Mouse (Mus musculus): Measurements from ENCODE around the gene Cep85l. TPM values are rescaled to one million over a fixed set of nuclear protein-coding genes. Genes with fewer than 3 reads are reported as not detected.

Gene Cep85l
- polyA plus RNA-seq, 1 experiment from 2014 or later: 6.6 TPM

- Histone ChIP-seq H3K9ac (no peak overlapping the region), H3K9me3 (no peaks in the 10 kb centered on the region), H3K36me3 (replicated peaks) (no peaks in the 10 kb centered on the region), H3K4me1 (peaks cover 5% of the 10 kb centered on the region; the same call in 1 of the 2 replicates), H3K27ac (0 out of 2 replicates have a peak overlapping the region, but pooled peaks have one; percentile 38), H3K4me2 (no peak overlapping the region), H3K4me3 (no peak overlapping the region), H3K27me3 (replicated peaks) (no peaks in the 10 kb centered on the region)
- peak; percentile 69 for ATAC-seq (replicated peaks)
- WGBS: 30% methylated on average over 6 of the region's 6 CpGs
Measured at GRCm38 (mm10) chr10:53414092-53415085, 34.6 kb upstream of the Cep85l start.

GRCm38 (mm10) chr10:53412936-53413335 lies 33.2 kb upstream of the Cep85l start:
- Histone ChIP-seq H3K4me2 (no peak overlapping the region), H3K27ac (no peak overlapping the region), H3K36me3 (replicated peaks) (no peaks in the 10 kb centered on the region), H3K4me1 (peaks cover 5% of the 10 kb centered on the region; the same call in 1 of the 2 replicates), H3K9me3 (no peaks in the 10 kb centered on the region), H3K27me3 (replicated peaks) (no peaks in the 10 kb centered on the region), H3K4me3 (no peak overlapping the region), H3K9ac (no peak overlapping the region)
- 89% methylated on average over 3 of the region's 3 CpGs for WGBS
- ATAC-seq (replicated peaks): no peak

GRCm38 (mm10) chr10:53412165-53412564 lies 32.4 kb upstream of the Cep85l start:
- Histone ChIP-seq H3K4me1 (peaks cover 5% of the 10 kb centered on the region; the same call in 1 of the 2 replicates), H3K4me2 (no peak overlapping the region), H3K9ac (no peak overlapping the region), H3K4me3 (no peak overlapping the region), H3K27ac (no peak overlapping the region), H3K36me3 (replicated peaks) (no peaks in the 10 kb centered on the region), H3K9me3 (no peaks in the 10 kb centered on the region), H3K27me3 (replicated peaks) (no peaks in the 10 kb centered on the region)
- ATAC-seq (replicated peaks): no peak
- 89% methylated on average over 2 of the region's 2 CpGs for WGBS

- H3K36me3 ChIP-seq (replicated peaks): no peaks in the 10 kb centered on the region
- no peak overlapping the region for H3K4me3 ChIP-seq
- H3K27ac ChIP-seq: no peak overlapping the region
- WGBS: 81% methylated on average over 2 of the region's 2 CpGs
- no peak for ATAC-seq (replicated peaks)
- H3K4me2 ChIP-seq: no peak overlapping the region
- peaks cover 5% of the 10 kb centered on the region; the same call in 1 of the 2 replicates for H3K4me1 ChIP-seq
- H3K9me3 ChIP-seq: no peaks in the 10 kb centered on the region
- no peaks in the 10 kb centered on the region for H3K27me3 ChIP-seq (replicated peaks)
- no peak overlapping the region for H3K9ac ChIP-seq
Measured at GRCm38 (mm10) chr10:53410831-53411230, 31.1 kb upstream of the Cep85l start.

GRCm38 (mm10) chr10:53407422-53407821 lies 27.7 kb upstream of the Cep85l start:
- no peak overlapping the region for H3K27ac ChIP-seq
- no peak for ATAC-seq (replicated peaks)
- WGBS: 79% methylated on average over 4 of the region's 4 CpGs
- H3K36me3 ChIP-seq (replicated peaks): no peaks in the 10 kb centered on the region
- H3K4me1 ChIP-seq: no peaks in the 10 kb centered on the region
- H3K9ac ChIP-seq: no peak overlapping the region
- no peak overlapping the region for H3K4me2 ChIP-seq
- H3K27me3 ChIP-seq (replicated peaks): no peaks in the 10 kb centered on the region
- H3K9me3 ChIP-seq: no peaks in the 10 kb centered on the region
- H3K4me3 ChIP-seq: no peak overlapping the region

- H3K4me3 ChIP-seq: no peak overlapping the region
- H3K9ac ChIP-seq: no peak overlapping the region
- no peak for ATAC-seq (replicated peaks)
- WGBS: 94% methylated on average over 2 of the region's 2 CpGs
- H3K36me3 ChIP-seq (replicated peaks): no peaks in the 10 kb centered on the region
- H3K4me2 ChIP-seq: no peak overlapping the region
- no peaks in the 10 kb centered on the region for H3K27me3 ChIP-seq (replicated peaks)
- no peak overlapping the region for H3K27ac ChIP-seq
- no peaks in the 10 kb centered on the region for H3K9me3 ChIP-seq
- H3K4me1 ChIP-seq: no peaks in the 10 kb centered on the region
Measured at GRCm38 (mm10) chr10:53406845-53407244, 27.1 kb upstream of the Cep85l start.

GRCm38 (mm10) chr10:53402293-53402692 lies 22.5 kb upstream of the Cep85l start:
- 0 out of 2 replicates have a peak, but pooled peaks cover 6% of the 10 kb centered on the region for H3K4me1 ChIP-seq
- H3K4me2 ChIP-seq: no peak overlapping the region
- ATAC-seq (replicated peaks): no peak
- H3K27ac ChIP-seq: no peak overlapping the region
- H3K9ac ChIP-seq: no peak overlapping the region
- no peaks in the 10 kb centered on the region for H3K36me3 ChIP-seq (replicated peaks)
- H3K9me3 ChIP-seq: no peaks in the 10 kb centered on the region
- H3K4me3 ChIP-seq: no peak overlapping the region
- no peaks in the 10 kb centered on the region for H3K27me3 ChIP-seq (replicated peaks)

GRCm38 (mm10) chr10:53399053-53399452 lies 19.3 kb upstream of the Cep85l start:
- H3K4me3 ChIP-seq: no peak overlapping the region
- 57% methylated on average over 3 of the region's 3 CpGs for WGBS
- no peak; the same call in 1 of the 2 replicates for ATAC-seq (replicated peaks)

GRCm38 (mm10) chr10:53398540-53398902 lies 18.8 kb upstream of the Cep85l start:
- 0 out of 2 replicates have a peak, but pooled peaks cover 6% of the 10 kb centered on the region for H3K4me1 ChIP-seq
- no peaks in the 10 kb centered on the region for H3K9me3 ChIP-seq
- no peaks in the 10 kb centered on the region for H3K36me3 ChIP-seq (replicated peaks)
- H3K9ac ChIP-seq: no peak overlapping the region
- peak overlapping the region; percentile 21; the same call in 1 of the 2 replicates for H3K4me2 ChIP-seq
- 4% methylated on average over 9 of the region's 9 CpGs for WGBS
- no peak overlapping the region for H3K27ac ChIP-seq
- H3K4me3 ChIP-seq: no peak overlapping the region
- no peaks in the 10 kb centered on the region for H3K27me3 ChIP-seq (replicated peaks)
- peak; percentile 55 for ATAC-seq (replicated peaks)

More at GRCm38 (mm10) chr10:53399053-53399452, 19.3 kb upstream of the Cep85l start:
- Histone ChIP-seq H3K9me3 (no peaks in the 10 kb centered on the region), H3K27me3 (replicated peaks) (no peaks in the 10 kb centered on the region), H3K9ac (no peak overlapping the region), H3K27ac (no peak overlapping the region), H3K36me3 (replicated peaks) (no peaks in the 10 kb centered on the region), H3K4me1 (0 out of 2 replicates have a peak, but pooled peaks cover 6% of the 10 kb centered on the region), H3K4me2 (no peak overlapping the region)

GRCm38 (mm10) chr10:53397846-53398539 lies 18.2 kb upstream of the Cep85l start:
- no peak overlapping the region for H3K4me3 ChIP-seq

GRCm38 (mm10) chr10:53394923-53395629 lies 15.3 kb upstream of the Cep85l start:
- Histone ChIP-seq H3K9ac (no peak overlapping the region), H3K36me3 (replicated peaks) (no peaks in the 10 kb centered on the region), H3K27ac (no peak overlapping the region), H3K4me2 (no peak overlapping the region), H3K27me3 (replicated peaks) (no peaks in the 10 kb centered on the region), H3K4me3 (no peak overlapping the region), H3K9me3 (no peaks in the 10 kb centered on the region), H3K4me1 (0 out of 2 replicates have a peak, but pooled peaks cover 6% of the 10 kb centered on the region)
- ATAC-seq (replicated peaks): no peak
- WGBS: 78% methylated on average over 9 of the region's 9 CpGs

More at GRCm38 (mm10) chr10:53397846-53398539, 18.2 kb upstream of the Cep85l start:
- Histone ChIP-seq H3K9ac (no peak overlapping the region), H3K36me3 (replicated peaks) (no peaks in the 10 kb centered on the region), H3K27ac (no peak overlapping the region), H3K9me3 (no peaks in the 10 kb centered on the region), H3K4me2 (peak overlapping the region; percentile 21; the same call in 1 of the 2 replicates), H3K4me1 (0 out of 2 replicates have a peak, but pooled peaks cover 6% of the 10 kb centered on the region), H3K27me3 (replicated peaks) (no peaks in the 10 kb centered on the region)
- peak; percentile 46 for ATAC-seq (replicated peaks)
- 41% methylated on average over 10 of the region's 10 CpGs for WGBS
